Mouse (Mus musculus): ENCODE data around the gene Vcl.

Vcl gene

GRCm38 (mm10) chr14:20996361-20996760 lies 67.2 kb downstream of the Vcl start:
- in situ Hi-C loops (cut with MboI, MseI): loop anchor here in 1 of 2 experiments (10.0 kb wide), 1 partner anchor 92 kb away; no protein-coding TSS in a partner anchor

GRCm38 (mm10) chr14:20997548-20997947 lies 68.3 kb downstream of the Vcl start:
- in situ Hi-C loops (cut with MboI, MseI): loop anchor here in 1 of 2 experiments (10.0 kb wide), 1 partner anchor 93 kb away; no protein-coding TSS in a partner anchor

DNA sequence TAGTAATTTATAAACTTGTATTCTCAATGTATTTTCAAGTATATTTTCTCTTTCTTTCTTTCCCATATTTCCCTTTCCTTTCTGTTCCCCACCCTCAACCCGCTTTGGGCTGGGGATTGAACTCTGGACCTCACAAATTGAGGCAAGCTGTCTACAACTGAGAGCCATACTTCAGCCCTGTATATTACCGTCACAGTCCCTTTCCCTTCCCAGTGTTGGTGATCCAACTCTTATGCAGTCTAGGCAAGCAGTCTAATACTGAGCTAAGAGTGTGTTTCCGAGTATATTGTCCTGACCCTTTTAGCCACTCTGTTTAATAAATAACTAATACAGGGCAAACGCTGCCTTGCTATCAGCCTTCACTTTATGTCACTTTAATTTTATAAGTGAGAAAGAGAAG lies 70.4 kb downstream of the Vcl start:
- in situ Hi-C loops (cut with MboI, MseI): loop anchor here (5.0 to 25.0 kb wide), 3 partner anchors 87 to 237 kb away; no protein-coding TSS in a partner anchor

GRCm38 (mm10) chr14:21013800-21014334 lies 84.7 kb downstream of the Vcl start:
- in situ Hi-C loops (cut with MboI, MseI): loop anchor here in 1 of 2 experiments (25.0 kb wide), 1 partner anchor 252 kb away; no protein-coding TSS in a partner anchor

DNA sequence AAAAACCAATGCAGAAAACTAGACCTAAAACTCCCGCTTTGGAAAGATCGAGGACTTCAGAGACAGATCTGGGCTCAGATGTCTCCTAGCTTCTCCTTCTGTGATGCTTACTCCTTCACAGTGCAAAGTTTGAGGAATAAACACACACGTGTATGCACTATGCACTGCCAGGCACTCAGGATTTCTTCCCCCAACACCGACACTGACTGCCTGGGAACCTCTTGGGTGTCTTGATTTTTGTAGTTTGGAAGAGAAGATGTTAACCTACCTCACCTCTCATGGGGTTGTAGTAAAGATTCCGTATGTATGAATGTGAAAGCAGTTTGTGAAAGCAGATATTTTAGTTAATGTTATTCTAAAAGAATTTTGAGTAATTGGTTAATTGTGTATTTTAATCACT lies 88.7 kb downstream of the Vcl start:
- in situ Hi-C loops (cut with MboI, MseI): loop anchor here in 1 of 2 experiments (25.0 kb wide), 1 partner anchor 256 kb away; no protein-coding TSS in a partner anchor

- in situ Hi-C loops (cut with MboI, MseI): loop anchor here in 1 of 2 experiments (25.0 kb wide), 1 partner anchor 257 kb away; no protein-coding TSS in a partner anchor
These were observed 89.8 kb downstream of the Vcl start for GRCm38 (mm10) chr14:21018977-21019376.

GRCm38 (mm10) chr14:21020435-21020834 lies 91.2 kb downstream of the Vcl start:
- in situ Hi-C loops (cut with MboI, MseI): loop anchor here in 1 of 2 experiments (25.0 kb wide), 1 partner anchor 258 kb away; no protein-coding TSS in a partner anchor

DNA sequence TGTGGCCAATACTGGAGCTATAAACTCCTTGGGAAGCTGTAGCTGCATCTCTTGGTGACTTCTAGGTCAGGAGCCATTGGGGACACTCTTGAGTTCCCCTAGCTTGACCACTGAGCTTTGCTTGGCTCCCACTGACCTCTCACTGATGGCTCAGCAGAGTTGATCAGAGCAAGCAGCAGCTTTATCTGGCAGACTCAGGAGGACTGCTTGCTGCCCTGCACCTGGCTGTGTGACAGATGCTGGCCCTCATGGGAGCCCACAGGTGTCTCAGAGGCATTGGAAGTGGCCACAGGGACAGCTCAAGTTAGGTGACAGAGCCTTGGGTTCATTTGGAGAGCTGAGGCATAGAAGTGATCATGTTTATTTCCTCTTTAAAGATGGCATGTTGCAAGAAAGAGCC lies 98.3 kb downstream of the Vcl start:
- in situ Hi-C loops (cut with MboI, MseI): no loop called here

DNA sequence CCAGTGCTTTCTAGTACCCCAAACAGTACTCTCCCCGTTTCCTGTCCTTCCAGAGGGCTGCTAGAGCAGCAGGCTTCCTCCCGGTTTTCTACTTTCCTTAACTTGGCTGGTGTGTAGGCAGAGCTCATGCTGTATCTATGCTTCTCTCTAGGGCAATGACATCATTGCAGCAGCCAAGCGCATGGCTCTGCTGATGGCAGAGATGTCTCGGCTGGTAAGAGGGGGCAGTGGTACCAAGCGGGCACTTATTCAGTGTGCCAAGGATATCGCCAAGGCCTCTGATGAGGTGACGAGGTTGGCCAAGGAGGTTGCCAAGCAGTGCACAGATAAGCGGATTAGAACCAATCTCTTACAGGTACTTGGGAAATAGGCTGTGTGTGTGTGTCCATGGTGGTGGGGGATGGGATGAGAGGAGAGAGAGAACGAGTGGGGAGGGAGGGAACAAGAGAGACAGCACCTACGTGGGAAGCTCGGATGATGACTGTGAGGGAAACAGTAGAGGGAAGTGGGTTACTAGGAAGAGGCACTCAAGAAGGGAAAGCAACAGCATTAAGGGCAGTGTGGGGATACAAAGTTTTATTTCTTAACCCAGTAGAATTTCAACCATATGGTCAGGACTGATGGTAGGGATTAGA lies 99.9 kb downstream of the Vcl start:
- in situ Hi-C loops (cut with MboI, MseI): no loop called here

GRCm38 (mm10) chr14:21031783-21032511 lies 102.7 kb downstream of the Vcl start:
- in situ Hi-C loops (cut with MboI, MseI): no loop called here

- in situ Hi-C loops (cut with MboI, MseI): no loop called here
These were observed 105.1 kb downstream of the Vcl start for GRCm38 (mm10) chr14:21034271-21034670.

DNA sequence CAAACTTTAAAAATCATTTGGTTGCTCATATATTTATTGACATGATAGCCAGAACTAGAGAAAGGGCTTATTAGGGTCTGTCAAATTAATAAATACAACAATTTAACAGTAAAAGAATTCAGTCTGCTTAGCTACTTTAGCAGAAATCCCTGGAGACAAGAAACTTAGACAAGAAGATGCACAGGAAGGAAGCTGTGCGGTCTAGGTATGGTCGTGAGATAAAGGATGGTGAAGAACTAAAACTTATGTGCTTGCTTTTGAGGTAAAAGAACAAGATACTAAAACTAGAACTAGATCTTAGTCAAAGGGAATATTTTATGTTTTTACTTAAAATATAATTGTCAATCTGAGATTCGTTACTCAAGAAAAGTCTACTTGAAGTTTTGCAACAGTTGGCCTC lies 105.6 kb downstream of the Vcl start:
- in situ Hi-C loops (cut with MboI, MseI): loop anchor here in 1 of 2 experiments (5.0 kb wide), 1 partner anchor 348 kb away; no protein-coding TSS in a partner anchor

- in situ Hi-C loops (cut with MboI, MseI): loop anchor here in 1 of 2 experiments (5.0 kb wide), 1 partner anchor 343 kb away; no protein-coding TSS in a partner anchor
These were observed 109.9 kb downstream of the Vcl start for GRCm38 (mm10) chr14:21039077-21039476.

DNA sequence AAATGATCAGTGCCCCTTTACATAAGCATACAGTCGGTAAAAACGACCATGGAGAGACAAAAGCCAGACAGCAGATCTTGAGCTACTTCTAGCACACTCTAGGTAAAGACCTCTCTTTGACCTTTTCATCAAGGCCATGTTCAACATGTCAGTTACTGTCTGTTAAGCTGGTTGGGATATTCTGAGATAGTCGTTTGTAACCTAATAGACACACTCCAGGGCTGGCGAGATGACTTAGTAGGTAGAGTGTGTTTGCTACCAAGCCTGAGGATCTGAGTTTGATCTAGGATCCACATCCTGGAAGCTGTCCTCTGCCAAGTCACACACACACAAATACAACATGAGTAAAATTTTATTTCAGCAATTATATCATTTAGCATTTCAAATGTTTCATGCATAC lies 110.4 kb downstream of the Vcl start:
- in situ Hi-C loops (cut with MboI, MseI): loop anchor here in 1 of 2 experiments (5.0 kb wide), 1 partner anchor 343 kb away; no protein-coding TSS in a partner anchor

DNA sequence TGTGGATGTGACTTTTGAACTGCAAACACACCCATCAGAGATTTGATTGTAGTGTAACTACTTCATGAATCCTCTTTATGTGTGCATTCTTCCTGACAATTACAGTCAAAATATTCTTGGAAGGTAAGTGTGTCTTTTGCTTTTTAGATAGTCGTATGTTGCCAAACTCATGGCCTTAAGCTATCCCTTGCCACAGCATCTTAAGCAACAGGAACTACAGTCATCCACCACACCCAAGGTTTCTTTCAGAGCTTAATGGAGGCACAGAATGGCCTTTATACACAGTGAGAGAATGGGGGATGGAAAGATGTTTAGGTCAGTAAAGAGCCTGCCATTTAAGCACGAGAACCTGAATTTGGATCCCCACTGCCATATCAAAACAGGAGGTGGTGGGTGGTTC lies 118.6 kb downstream of the Vcl start:
- in situ Hi-C loops (cut with MboI, MseI): no loop called here

- in situ Hi-C loops (cut with MboI, MseI): no loop called here
These were observed 119.7 kb downstream of the Vcl start for GRCm38 (mm10) chr14:21048879-21049278.

DNA sequence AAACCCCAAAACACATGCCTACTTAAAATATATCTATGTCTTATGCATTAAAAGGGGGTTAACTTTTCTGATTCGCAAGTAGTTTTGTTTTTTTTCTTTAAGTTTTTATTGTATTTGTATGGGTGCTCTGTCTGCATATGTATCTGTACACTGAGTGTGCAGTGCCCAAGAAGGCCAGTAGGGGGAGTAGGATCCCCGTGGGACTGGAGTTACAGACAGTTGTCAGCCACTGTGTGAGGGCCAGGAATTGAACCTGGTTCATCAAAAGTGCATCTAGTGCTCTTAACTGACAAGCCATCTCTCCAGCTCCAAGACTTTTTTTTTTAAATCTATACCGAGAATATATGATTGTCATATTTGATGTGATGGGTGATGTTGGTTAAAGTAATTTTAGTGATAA lies 121.5 kb downstream of the Vcl start:
- in situ Hi-C loops (cut with MboI, MseI): no loop called here

DNA sequence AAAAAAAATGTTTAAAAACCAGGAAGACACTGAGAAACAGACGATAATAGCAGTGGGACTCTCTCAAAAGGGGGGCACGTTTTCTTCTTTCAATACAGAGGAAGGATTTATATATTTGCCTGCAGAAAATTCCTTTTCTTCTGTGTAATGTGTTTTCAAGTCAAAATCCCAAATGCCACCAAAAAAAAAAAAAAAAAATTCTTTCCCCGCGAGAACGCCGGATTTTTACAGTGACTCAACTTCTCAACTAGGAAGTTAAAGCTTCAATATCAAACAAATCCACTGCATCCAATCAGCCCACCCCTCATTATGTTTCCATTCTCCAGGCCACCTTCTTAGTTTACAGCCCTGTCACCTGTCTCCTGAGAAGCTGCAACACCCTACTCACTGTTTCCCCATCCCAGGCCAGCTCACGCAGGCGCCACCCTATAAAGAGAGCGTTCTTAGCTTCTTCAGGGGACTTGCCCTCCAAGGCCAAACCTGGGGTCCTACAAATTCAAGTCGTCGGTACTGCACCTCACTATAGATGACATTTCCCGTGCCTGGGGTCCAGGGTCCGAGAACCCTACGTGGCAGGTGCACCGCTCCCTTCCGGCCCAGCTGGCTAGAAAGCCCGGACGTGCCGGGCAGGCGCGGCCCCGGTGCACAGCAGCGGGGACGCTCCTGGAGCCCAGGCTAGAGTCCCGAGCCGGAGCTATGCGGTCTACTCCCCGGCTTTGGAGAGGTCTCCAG lies 122.3 kb downstream of the Vcl start:
- in situ Hi-C loops (cut with MboI, MseI): no loop called here

DNA sequence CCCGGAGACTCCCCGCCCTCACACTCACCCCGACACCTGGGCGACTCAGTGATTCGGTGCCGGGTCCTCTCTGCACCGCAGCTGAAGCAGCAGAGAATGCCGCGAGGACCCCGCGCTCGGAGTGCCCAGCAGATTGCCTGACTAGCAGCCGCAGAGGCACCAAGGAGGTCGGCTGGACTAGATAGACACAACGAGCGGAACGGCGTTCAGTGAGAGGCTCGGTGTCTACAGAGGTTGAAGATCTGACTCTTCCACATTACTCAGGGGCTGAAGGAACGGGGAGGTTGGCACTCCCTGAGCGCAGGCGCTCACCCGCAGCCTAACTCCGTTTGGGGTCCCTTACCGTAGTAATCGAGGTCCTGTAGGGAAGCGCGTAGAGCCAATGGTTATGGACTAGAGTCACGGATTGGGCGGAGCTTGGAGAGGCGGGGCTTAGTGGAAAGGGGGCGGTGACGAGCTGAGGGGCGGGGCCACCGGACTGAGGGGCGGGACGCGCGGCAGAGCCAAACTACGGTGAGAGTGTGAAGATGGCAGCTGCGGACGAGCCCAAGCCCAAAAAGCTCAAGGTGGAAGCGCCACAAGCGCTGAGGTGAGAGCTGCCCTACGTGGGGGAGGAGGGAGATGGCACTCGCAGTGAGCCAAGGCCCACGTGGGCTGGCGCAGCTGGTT lies 123.0 kb downstream of the Vcl start, which contains the start of the genes Ap3m1 and Adk:
Gene Ap3m1 (minus strand): TSS at position 397 of the 669 bp plus-strand sequence.
Gene Adk (plus strand): TSS at position 463 of the 669 bp plus-strand sequence.
- in situ Hi-C loops (cut with MboI, MseI): no loop called here

DNA sequence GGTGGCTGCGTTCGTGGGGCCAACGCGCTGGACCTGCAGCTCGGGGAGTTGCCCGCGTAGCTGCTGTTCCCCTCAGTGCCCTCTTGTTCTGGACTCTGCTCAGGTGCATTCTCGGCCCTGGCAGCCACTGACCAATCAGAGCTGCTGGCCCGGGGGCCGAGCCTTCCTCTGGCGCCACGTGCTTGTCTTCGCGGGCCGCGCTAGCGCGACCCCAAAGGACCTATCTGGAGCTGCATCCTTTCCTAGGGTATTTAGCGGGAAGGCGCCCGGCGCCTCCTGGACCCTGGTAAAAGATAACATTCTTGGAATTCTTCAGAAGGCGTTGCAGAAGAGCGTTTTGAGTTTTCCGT lies 123.6 kb downstream of the Vcl start:
- in situ Hi-C loops (cut with MboI, MseI): no loop called here

DNA sequence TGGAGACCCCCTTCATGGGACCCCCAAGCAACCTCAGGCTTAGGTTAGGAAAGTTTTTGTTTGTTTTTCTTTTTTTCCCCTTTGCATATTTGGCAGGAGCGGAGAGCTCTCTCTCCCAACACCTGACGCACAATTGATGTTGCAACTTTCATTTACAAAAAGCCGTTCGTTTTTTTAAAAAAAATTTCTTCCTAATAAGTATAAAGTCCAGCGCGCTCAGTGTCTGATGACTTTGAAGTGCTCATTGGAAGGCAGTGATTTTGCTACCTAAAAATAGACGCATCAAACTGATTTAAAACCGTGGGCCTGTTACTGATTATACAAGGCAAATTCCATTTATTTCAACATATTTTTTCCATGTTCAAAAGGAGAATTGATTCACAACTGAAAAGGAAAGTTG lies 124.0 kb downstream of the Vcl start:
- in situ Hi-C loops (cut with MboI, MseI): no loop called here
